Mouse (Mus musculus): ENCODE results near the gene Gvin1. TPM values are rescaled to one million over a fixed set of nuclear protein-coding genes. Genes with fewer than 3 reads are reported as not detected.
"Not testable (repeated sequence)": the region's sequence is repeated elsewhere in the genome, so short reads cannot be mapped to it uniquely, and the experiment has no call there.

Gvin1 gene
- polyA plus RNA-seq, 1 experiment: 1.1 TPM

DNA sequence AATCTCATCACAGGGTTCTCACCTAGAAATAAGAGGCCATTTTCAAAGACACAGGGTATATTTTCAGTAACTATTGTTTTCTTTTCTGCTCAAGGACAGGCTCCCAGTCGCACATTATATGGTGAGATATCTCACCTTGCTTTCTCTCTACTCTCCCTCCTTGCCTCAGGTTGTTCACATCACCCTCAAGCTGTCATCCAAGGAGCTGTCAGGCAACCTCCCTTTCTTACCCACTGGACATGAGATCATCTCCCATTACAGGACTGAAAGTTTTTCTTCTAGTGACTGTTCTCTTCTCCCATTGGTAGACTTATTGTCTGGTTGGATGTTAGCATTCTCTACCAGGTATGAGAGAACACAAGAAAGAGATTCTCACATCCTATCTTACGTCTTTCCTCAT lies 20.5 kb upstream of the Gvin1 start:
- Histone ChIP-seq H3K4me1 (ENCODE audit: control insufficient read depth, insufficient read depth, low read length) (no peaks in the 10 kb centered on the region), H3K4me3 (replicated peaks; ENCODE audit: insufficient read depth, low read depth, low read length) (no peak overlapping the region), H3K27me3 (ENCODE audit: control insufficient read depth, insufficient read depth, low read length) (no peaks in the 10 kb centered on the region), H3K27ac (ENCODE audit: insufficient read depth, low read length) (no peak overlapping the region)
- TF ChIP-seq POLR2A (IDR thresholded peaks at IDR 0.05; ENCODE audit: borderline replicate concordance, insufficient read depth, low read length) (no peak), CTCF (IDR thresholded peaks at IDR 0.05; ENCODE audit: borderline replicate concordance, insufficient read depth, low read depth, low read length) (no peak)
- no peak for DNase-seq
- 62% methylated on average over 2 of the region's 2 CpGs for WGBS

DNA sequence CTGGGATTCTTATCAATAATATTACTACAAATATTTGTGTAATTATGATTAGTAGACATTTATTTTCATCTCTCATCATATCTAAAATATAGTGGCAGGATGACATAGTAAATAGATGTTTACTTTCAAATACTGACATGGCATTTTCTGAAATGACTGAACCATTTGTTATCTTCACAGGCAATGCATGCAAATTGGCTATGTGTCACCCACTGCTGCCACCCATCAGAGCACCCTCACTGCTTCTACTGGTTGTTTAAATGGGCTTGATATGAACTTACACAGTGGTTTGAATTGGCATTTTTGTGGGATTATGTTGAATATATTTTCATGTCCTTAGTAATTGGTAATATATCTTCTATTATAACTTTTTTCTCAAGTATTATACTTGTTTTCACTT lies 784 bp upstream of the Gvin1 start:
- H3K4me1 ChIP-seq (ENCODE audit: control insufficient read depth, insufficient read depth, low read length); H3K4me3 ChIP-seq (replicated peaks; ENCODE audit: insufficient read depth, low read depth, low read length); DNase-seq; H3K27ac ChIP-seq (ENCODE audit: insufficient read depth, low read length); H3K27me3 ChIP-seq (ENCODE audit: control insufficient read depth, insufficient read depth, low read length): not testable (repeated sequence)

DNA sequence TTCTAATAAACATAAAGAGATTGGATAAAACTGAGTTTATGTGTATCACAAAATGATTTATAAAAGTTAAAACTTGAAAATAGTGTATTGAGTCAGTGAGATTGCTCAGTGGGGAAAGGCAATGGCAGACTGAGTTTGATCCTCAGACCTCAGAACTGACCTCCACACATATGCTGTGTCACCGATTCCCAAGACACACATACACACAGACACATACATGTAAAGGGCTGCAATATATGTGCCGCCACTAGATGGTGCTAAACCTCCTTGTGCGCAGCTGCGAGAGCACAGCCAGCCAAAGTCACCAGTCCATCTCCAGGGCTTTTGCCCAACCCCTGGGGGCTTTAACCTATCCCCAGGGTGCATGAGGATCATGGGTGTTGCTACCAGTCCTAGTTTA lies 1.4 kb downstream of the Gvin1 start:
- not testable (repeated sequence) for H3K27ac ChIP-seq (ENCODE audit: insufficient read depth, low read length); DNase-seq; H3K4me1 ChIP-seq (ENCODE audit: control insufficient read depth, insufficient read depth, low read length); H3K27me3 ChIP-seq (ENCODE audit: control insufficient read depth, insufficient read depth, low read length); H3K4me3 ChIP-seq (replicated peaks; ENCODE audit: insufficient read depth, low read depth, low read length)
- WGBS: no CpG with 5 or more reads among the region's 4 CpGs

- not testable (repeated sequence) for H3K4me3 ChIP-seq (replicated peaks; ENCODE audit: insufficient read depth, low read depth, low read length); H3K27ac ChIP-seq (ENCODE audit: insufficient read depth, low read length); DNase-seq; H3K4me1 ChIP-seq (ENCODE audit: control insufficient read depth, insufficient read depth, low read length); H3K27me3 ChIP-seq (ENCODE audit: control insufficient read depth, insufficient read depth, low read length)
- 89% methylated on average over 2 of the region's 3 CpGs for WGBS
These were observed 8.5 kb downstream of the Gvin1 start for GRCm38 (mm10) chr7:106206630-106207029.

- not testable (repeated sequence) for H3K4me3 ChIP-seq (replicated peaks; ENCODE audit: insufficient read depth, low read depth, low read length); H3K4me1 ChIP-seq (ENCODE audit: control insufficient read depth, insufficient read depth, low read length); DNase-seq; H3K27me3 ChIP-seq (ENCODE audit: control insufficient read depth, insufficient read depth, low read length); H3K27ac ChIP-seq (ENCODE audit: insufficient read depth, low read length)
These were observed 38.1 kb downstream of the Gvin1 start for GRCm38 (mm10) chr7:106177065-106177464.

- not testable (repeated sequence) for H3K27ac ChIP-seq (ENCODE audit: insufficient read depth, low read length); DNase-seq; H3K4me1 ChIP-seq (ENCODE audit: control insufficient read depth, insufficient read depth, low read length); H3K27me3 ChIP-seq (ENCODE audit: control insufficient read depth, insufficient read depth, low read length); H3K4me3 ChIP-seq (replicated peaks; ENCODE audit: insufficient read depth, low read depth, low read length)
- 82% methylated on average over 1 of the region's 2 CpGs for WGBS
These were observed 69.9 kb downstream of the Gvin1 start for GRCm38 (mm10) chr7:106145013-106145754.

DNA sequence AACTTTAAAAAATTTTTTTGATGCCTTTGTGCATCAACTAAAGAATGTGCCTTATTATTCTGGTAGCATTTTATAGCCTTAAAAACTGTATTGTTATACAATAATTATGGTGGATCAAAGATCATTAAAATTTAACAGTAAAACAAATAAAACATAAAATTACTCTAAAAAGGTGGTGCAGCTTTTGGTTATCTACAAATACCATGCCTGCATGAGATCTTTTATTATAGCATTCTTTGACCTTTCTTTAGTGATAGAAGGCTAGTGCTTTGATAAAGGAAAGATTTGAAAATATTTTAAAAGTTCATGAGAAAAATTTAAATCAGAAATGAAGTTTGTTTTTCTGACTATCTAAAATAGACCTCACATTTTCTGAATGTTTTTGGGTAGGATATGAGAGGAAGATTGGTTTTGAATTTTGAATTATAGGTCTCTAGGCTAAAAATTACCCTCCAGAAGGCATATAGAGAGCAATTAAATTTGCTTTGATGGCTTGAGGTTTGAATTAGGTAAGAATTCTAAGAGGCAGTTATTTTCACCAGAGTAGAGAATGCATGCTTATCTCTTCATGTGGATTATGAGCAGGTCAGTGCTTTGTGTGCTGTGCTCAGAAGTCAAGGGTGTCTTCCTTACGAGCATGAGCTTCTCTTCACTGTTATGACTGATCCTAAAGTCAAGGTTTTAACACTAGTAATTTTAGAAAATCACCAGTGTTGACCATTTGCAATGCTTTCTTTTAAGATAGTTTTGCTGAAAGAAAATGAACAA lies 73.8 kb downstream of the Gvin1 start:
- H3K27me3 ChIP-seq (ENCODE audit: control insufficient read depth, insufficient read depth, low read length); DNase-seq; H3K27ac ChIP-seq (ENCODE audit: insufficient read depth, low read length); H3K4me1 ChIP-seq (ENCODE audit: control insufficient read depth, insufficient read depth, low read length); H3K4me3 ChIP-seq (replicated peaks; ENCODE audit: insufficient read depth, low read depth, low read length): not testable (repeated sequence)
- no CpG with 5 or more reads among the region's 1 CpGs for WGBS

GRCm38 (mm10) chr7:106117090-106117948 lies 97.8 kb downstream of the Gvin1 start:
- not testable (repeated sequence) for H3K27me3 ChIP-seq (ENCODE audit: control insufficient read depth, insufficient read depth, low read length); H3K27ac ChIP-seq (ENCODE audit: insufficient read depth, low read length); H3K4me1 ChIP-seq (ENCODE audit: control insufficient read depth, insufficient read depth, low read length); H3K4me3 ChIP-seq (replicated peaks; ENCODE audit: insufficient read depth, low read depth, low read length); DNase-seq
- no CpG with 5 or more reads among the region's 2 CpGs for WGBS

Data from cerebellum, adult 2 months (tissue).